Mouse (Mus musculus) brain, embryonic 14.5 days (tissue): ENCODE measurements at regions not wholly inside any gene's neighbourhood (a gene's known extent, or its start where the extent isn't known, plus 50 kb on each side); places are given as distances from the start of the nearest gene placed in this dataset.
A peak's percentile ranks its signal among the peaks of the same experiment; 100 is the strongest.

Source experiments
- DNase-seq: peaks from one replicate; pipeline ENCODE4 v3.0.0-alpha.2; 2011; ENCODE audit warnings: low read depth
- CTCF ChIP-seq: fragments of 200-500 bp; IDR thresholded peaks from 2 replicates; pipeline ENCODE4 v1.5.1; 2012; ENCODE audit warnings: inconsistent platforms, mild to moderate bottlenecking, moderate library complexity, borderline replicate concordance; ENCODE audit not compliant: insufficient read depth, insufficient read length; ENCODE audit errors: extremely low read depth
- POLR2A ChIP-seq: fragments of 200-500 bp; IDR thresholded peaks from 2 replicates; pipeline ENCODE4 v1.6.1; 2012; ENCODE audit warnings: mild to moderate bottlenecking, inconsistent platforms, borderline replicate concordance; ENCODE audit not compliant: poor library complexity, insufficient read depth, insufficient read length, severe bottlenecking; ENCODE audit errors: extremely low read depth

DNA sequence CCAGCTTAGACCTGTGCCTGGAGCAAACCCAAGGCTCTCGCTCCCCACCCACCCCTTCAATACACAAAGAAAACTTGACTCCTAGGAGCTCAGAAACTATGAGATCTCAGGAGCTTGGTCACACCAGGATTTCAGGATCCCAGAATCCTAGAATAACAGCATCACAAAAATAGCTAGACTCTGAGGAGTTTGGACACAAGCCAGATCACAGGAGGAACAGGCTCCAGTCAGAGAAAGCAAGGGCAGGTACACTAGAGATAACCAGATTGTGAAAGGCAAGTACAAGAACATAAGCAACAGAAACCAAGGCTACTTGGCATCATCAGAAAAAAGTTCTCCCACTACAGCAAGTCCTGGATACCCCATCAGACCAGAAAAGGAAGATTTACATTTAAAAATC lies 221.5 kb downstream of the Epha7 start:
- TF ChIP-seq POLR2A (no peak), CTCF (no peak)
- DNase-seq, result no peak

DNA sequence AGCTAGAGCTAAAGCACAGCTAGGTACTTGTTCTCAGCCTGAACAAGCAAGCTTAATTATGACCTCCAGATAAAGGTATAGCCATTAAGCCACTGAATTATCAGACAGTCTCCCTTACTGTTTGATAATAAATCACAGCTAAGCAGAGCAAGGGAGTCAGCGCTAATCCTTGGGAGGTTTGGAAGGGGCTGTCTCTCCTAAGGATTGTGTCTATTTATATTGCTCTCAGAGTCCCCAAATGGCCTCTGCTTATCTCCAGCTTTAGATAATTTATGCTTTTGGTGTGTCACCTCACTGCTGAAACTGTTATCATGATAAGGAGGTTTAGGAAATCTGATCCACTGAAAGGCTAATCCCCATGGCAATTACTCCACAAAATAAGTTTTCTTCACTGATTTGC lies 227.1 kb downstream of the Epha7 start:
- TF ChIP-seq POLR2A, result no peak
- TF ChIP-seq CTCF, result no peak
- DNase-seq, result peak; percentile 18

DNA sequence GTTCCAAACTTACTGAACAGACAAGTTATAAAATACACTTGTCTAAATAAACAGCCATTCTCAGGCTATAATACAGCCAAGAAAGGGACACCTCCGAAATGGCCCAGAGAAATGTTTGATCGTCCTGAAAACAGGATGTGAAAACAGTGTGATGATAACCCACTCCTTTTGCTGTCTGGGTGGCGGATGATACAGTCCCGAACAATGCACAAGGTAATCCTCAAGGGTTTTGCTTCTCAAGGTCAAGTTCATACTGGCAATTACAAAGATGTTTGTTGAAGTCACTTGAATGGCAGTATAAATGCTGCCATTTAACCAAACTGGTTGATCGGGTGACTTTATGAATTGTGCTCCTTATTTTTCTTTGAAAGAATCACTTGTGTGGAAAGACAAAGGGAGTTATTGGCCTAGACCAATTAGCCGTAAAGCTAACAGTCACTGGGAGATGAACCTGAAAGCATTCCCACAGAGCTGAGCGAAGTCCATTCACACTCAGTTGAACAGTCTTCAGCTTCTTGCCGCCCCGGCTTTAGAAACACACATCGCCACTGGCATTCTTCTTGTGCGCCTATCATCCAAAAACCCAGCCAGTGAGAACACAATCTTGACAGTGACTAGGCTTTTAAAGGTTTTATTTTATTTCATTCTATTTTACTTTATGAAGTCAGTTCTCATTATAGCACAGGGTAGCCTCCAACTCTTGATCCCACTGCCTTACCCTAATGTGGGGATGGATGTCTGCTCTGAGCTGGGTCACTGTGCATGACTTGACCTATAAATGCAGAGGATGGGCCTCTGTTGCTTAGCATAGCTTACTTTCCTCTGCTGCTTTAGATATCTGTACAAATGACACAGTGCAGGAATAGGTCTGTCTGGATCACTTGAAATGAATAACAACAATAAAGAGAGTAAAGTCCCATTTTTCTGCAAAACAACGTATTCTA lies 256.0 kb downstream of the Epha7 start:
- TF ChIP-seq CTCF, result no peak
- no peak for TF ChIP-seq POLR2A
- DNase-seq, result peak; percentile 46

DNA sequence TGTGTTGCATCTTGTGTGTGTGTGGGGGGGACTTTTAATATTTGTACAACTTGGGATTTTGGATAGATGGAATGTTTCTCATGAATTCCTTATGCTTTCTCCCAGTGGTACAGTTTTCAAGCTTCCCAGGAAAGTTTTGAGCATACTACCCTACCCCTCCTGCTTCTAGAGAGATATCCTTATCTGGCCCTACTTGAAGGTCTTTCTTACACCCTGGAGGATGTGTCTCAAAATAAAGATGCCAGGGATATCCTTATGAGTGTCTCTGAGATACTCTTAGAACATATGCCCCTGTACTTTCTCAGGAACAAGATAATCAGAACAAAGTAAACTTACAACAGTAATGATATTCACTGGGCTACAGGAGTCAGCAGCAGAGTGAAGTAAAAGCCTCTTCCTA lies 261.3 kb downstream of the Epha7 start:
- DNase-seq, result no peak
- no peak for TF ChIP-seq POLR2A
- no peak for TF ChIP-seq CTCF

DNA sequence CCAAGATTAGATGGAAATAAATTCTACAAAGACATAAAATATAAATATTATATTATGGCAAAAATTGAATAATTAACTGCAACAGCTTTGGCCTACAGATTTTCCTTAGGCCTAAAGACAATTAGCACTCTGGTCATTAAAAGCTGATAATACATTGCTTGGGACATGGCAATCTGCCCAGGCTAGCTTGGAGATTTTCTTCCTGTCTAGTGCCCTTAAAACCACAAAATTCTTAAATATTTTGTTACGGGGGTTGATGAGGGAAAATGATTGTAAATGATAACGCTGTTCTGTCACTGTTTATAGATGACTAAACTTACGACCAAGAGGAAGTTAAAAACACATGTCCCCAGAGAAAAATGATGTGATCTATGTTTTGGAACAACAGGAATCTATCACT lies 261.9 kb downstream of the Epha7 start:
- DNase-seq, result no peak
- TF ChIP-seq POLR2A, result no peak
- TF ChIP-seq CTCF, result no peak

DNA sequence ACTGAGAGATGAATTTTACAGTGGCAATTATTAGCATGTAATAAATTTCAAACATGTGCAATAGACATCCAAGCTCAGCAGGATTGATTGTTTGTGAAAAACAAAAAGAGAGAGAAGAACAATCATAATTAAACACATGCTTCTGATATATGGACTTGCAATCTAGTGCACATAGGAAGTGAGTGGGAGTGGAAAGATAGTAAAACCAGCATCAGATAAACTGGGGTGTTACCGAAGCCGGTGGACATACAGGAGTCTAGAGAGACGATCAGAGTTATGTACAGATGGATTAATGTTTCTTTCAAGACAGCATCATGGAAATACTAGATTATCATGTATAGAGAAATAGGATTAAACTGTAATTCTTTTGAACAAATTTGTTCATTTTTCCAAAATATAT lies 263.8 kb downstream of the Epha7 start:
- no peak for TF ChIP-seq POLR2A
- TF ChIP-seq CTCF, result no peak

DNA sequence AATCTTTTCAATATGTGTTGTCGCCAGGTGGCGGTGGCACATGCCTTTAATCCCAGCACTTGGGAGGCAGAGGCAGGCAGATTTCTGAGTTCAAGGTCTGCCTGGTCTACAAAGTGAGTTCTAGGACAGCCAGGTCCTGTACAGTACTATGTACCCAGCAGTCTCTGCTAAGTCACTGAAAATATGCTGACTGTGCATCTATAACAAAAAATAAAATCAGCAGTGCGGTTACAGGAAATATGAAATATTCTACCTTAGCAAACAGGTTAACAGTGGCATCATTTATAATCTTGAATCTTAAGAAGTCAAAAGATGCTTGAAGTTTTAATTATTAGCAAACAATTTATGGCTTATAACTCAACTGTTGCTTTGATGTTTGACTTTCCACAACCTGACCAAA lies 265.5 kb downstream of the Epha7 start:
- TF ChIP-seq POLR2A (no peak), CTCF (no peak)
- DNase-seq, result no peak

More for the DNA sequence above, 263.8 kb downstream of the Epha7 start:
- DNase-seq, result no peak

DNA sequence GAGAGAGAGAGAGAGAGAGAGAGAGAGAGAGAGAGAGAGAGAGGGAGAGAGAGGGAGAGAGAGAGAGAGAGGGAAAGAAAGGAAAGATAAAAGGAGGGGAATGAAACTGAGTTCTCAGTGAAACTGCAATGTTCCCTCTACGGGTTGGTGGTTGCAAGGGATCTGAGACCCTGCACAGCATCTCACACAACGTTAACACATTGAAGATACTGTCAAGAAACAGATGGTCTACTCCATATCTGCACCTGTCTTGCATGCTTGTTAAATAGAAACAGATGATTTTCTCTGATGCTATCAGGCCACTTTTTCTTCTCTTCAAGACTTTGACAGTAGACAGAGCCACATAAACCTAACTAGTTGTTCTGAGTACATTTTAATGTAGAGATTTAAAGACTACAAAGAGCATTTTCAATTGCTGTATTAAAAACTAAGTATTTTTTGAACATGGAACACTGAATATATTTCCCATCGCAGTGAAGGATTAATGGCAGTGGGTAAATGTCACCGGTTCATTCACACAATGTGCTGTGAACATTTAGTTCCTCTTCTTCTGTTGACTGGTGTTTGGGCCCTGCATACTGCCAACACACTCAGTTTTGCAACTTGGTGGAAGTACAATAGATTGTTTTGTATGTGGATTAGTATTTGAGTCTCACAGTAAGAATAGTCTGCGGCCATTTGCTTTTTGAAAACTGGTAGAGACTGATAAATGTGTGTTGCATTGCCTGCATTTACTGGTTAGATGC lies 270.8 kb downstream of the Epha7 start:
- peak; percentile 73 for DNase-seq
- TF ChIP-seq POLR2A, result no peak
- TF ChIP-seq CTCF, result no peak

DNA sequence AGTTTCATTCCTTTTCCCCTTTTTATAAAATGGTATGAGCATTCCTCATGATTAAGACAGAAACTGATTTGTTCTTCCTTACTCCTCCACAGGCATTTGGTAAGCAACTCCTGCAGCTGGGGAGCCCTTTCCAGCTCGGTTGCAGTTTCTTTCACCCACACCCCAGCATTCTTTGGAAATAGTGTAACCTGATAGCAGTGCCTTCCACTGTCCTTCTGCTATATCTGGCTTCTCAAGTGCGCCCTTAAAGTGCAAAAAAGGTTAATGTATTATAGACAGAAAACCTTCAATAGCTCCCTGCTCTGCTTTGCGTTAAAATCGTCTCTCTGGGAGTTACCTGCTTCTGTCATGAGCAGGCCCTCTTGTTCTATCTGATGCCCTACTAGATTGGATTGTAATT lies 278.0 kb downstream of the Epha7 start:
- DNase-seq, result no peak
- no peak for TF ChIP-seq CTCF
- no peak for TF ChIP-seq POLR2A

DNA sequence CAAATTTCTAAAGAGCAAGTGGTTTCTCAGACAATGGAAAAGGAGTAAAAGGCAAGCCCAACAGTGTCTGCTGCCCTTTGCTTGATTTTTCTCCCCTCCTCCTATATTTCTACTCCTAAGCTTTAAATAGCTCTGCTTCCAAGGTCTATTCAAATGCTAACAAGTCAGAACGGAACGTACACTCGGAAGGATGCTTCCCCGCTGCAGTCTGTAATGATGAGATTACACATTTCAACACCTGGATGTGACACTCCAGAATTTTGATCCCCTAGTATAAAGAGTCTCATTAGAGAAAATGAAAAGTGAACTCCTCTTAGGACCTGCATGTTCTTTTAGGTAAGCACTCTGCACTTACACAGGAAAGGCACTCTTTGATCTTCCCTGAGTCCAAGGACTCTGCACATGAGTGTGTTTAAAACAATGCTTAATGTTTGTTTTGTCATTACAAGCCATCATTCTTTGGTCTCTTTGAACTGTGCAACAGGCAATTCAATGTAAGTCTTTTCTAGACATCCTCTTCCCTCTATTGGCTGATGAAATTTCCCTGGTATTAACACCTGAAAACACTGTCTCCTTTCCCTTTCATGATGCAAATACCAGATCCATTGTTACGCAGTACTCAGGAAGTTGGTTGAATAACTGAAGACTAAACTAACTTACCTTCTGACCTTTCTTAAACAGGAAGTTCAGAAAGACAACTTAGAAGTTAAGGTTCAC lies 278.7 kb downstream of the Epha7 start:
- DNase-seq, result peak; percentile 29
- TF ChIP-seq POLR2A (no peak), CTCF (no peak)

DNA sequence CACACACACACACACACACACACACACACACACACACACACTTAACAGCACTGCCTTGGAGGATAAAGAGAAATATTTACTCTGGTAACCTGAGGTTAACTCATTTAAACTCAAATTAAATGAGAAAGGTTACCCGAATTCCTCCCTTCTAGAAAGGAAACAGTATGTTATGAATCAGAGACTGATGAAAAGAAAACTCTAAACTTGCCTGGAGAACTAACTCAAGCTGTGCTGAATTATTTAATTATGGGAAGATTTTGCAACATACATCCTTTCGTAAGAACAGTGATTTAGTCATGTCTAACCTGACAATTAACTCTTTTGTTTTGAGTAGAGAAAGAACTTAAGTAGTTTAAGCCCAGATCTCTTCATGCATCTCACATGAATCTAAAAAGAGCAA lies 289.4 kb downstream of the Epha7 start:
- no peak for DNase-seq
- TF ChIP-seq POLR2A (no peak), CTCF (no peak)

DNA sequence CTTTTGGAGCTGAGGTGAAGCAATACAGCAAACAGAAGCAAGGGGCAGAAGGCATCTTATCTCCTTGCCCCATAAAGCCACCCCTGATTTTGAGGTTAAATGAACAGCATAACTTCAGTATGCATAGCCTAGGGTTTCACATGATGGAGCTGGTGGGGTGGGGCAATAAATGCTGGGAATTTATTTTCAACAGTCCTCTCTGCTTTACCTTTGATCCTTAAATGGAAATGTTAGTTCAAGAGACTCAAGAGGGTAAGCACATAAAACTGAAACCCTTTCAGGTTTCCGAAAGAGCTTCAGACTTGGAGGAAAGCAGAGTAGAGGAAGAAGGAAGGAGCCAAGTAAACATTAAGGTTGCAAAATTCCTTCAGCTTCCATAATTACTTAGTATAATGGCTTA lies 290.5 kb downstream of the Epha7 start:
- DNase-seq, result no peak
- no peak for TF ChIP-seq CTCF
- TF ChIP-seq POLR2A, result no peak

DNA sequence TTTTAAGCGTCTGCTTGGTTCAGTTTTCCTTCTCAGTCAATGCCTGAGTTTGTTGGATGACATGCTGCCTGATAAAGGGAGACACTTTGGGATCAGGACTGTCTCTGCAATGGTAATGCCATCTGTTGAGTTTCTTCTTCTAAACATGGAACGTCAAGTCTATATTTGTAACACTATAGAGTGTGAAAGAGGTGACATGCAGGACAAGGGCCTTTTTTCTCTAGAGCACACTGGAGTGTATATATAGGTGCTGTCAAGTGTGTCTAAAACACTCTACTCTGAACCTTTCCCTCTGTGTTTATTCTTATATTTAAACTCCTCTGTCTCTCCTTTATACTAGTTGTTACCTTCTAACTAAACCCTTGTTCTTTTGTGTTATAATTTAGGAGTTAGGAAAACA lies 299.6 kb downstream of the Epha7 start:
- DNase-seq, result no peak
- TF ChIP-seq POLR2A (no peak), CTCF (no peak)
